Mouse (Mus musculus) ES-Bruce4 (cell line): ENCODE data around the gene Oxtr. TPM values are rescaled to one million over a fixed set of nuclear protein-coding genes. Genes with fewer than 3 reads are reported as not detected.

Source experiments
- H3K27ac ChIP-seq: 2 replicates; pipeline ENCODE4 v1.5.1; 2012; ENCODE audit warnings: low read length, inconsistent platforms; ENCODE audit not compliant: insufficient read depth
- H3K27me3 ChIP-seq: 2 replicates; pipeline ENCODE4 v1.6.1; 2012; ENCODE audit warnings: mild to moderate bottlenecking, low read length, inconsistent platforms; ENCODE audit not compliant: control insufficient read depth, poor library complexity, insufficient read depth, severe bottlenecking
- H3K36me3 ChIP-seq: 2 replicates; pipeline ENCODE4 v1.6.1; 2012; ENCODE audit warnings: inconsistent platforms, mild to moderate bottlenecking, low read length, moderate library complexity; ENCODE audit not compliant: control insufficient read depth, poor library complexity, insufficient read depth, severe bottlenecking
- H3K4me1 ChIP-seq: one replicate; pipeline ENCODE4 v1.8.1; 2011; ENCODE audit warnings: low read length; ENCODE audit not compliant: control insufficient read depth, insufficient read depth
- H3K4me3 ChIP-seq: 2 replicates; pipeline ENCODE4 v1.5.1; 2011; ENCODE audit warnings: low read depth, mild to moderate bottlenecking, low read length
- H3K9ac ChIP-seq: 2 replicates; pipeline ENCODE4 v1.6.1; 2012; ENCODE audit warnings: low read depth, mild to moderate bottlenecking, inconsistent platforms; ENCODE audit not compliant: poor library complexity, severe bottlenecking
- H3K9me3 ChIP-seq: replicated peaks from 2 replicates; pipeline ENCODE4 v1.6.1; 2012; ENCODE audit warnings: mild to moderate bottlenecking, low read length, inconsistent platforms; ENCODE audit not compliant: control insufficient read depth, poor library complexity, insufficient read depth, severe bottlenecking
- CTCF ChIP-seq: IDR thresholded peaks from one replicate; pipeline ENCODE4 v1.8.1; 2011; ENCODE audit warnings: low read depth, low read length
- EP300 ChIP-seq: IDR thresholded peaks from 2 replicates; pipeline ENCODE4 v1.6.1; 2011; ENCODE audit warnings: low read depth, low read length; ENCODE audit not compliant: insufficient read depth
- POLR2A ChIP-seq: IDR thresholded peaks from one replicate; pipeline ENCODE4 v1.8.1; 2011; ENCODE audit warnings: low read length; ENCODE audit not compliant: insufficient read depth
- polyA plus RNA-seq: library from polyadenylated mRNA; stranded (reverse); fragments of >200 nt; gene quantifications from 2 replicates; pipeline ENCODE4 v1.2.4, GENCODE M21; 2011; ENCODE audit warnings: low read depth; ENCODE audit not compliant: missing spikeins, insufficient read depth, insufficient read length

Gene Oxtr
- polyA plus RNA-seq, 1 experiment = 0.16 TPM

DNA sequence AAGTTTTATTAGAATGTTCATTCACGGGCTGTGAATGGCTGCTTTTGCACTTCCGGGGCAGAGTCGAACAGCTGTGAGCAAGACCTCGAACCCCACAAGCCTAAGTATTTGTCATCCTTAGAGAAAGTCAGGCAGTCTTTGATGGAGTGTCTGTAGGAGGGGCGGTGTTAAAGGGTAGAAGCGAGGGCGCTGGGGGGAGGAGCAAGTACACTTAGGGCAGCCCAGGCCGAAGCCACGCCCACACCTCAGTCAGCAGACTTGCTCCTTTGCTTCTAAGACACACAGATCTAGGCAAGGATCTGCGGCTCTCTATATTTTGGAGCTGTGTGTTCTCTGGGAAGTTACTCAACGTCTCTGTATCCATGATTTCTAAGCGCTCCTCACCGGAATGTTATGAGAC lies 9.9 kb downstream of the Oxtr start:
- no peaks in the 10 kb centered on the region for H3K9me3 ChIP-seq
- H3K4me3 ChIP-seq = no peak overlapping the region
- no peaks in the 10 kb centered on the region for H3K36me3 ChIP-seq
- H3K9ac ChIP-seq = no peak overlapping the region
- H3K27me3 ChIP-seq = no peaks in the 10 kb centered on the region
- no peak overlapping the region for H3K27ac ChIP-seq
- TF ChIP-seq POLR2A (no peak), EP300 (no peak), CTCF (no peak)
- no peaks in the 10 kb centered on the region for H3K4me1 ChIP-seq

- no peaks in the 10 kb centered on the region for H3K36me3 ChIP-seq
- no peak for TF ChIP-seq POLR2A
- H3K9ac ChIP-seq = no peak overlapping the region
- H3K4me3 ChIP-seq = no peak overlapping the region
- no peaks in the 10 kb centered on the region for H3K9me3 ChIP-seq
- H3K27me3 ChIP-seq = no peaks in the 10 kb centered on the region
- H3K4me1 ChIP-seq = no peaks in the 10 kb centered on the region
- no peak overlapping the region for H3K27ac ChIP-seq
Observed at GRCm38 (mm10) chr6:112471644-112472043, 18.1 kb downstream of the Oxtr start.

GRCm38 (mm10) chr6:112466001-112466400 lies 23.7 kb downstream of the Oxtr start:
- Histone ChIP-seq H3K36me3 (no peaks in the 10 kb centered on the region), H3K27me3 (no peaks in the 10 kb centered on the region), H3K9me3 (no peaks in the 10 kb centered on the region; the same call in 1 of the 2 replicates), H3K4me3 (no peak overlapping the region), H3K27ac (no peak overlapping the region), H3K9ac (no peak overlapping the region), H3K4me1 (no peaks in the 10 kb centered on the region)
- TF ChIP-seq CTCF (no peak), POLR2A (no peak), EP300 (no peak)

- H3K27me3 ChIP-seq = no peaks in the 10 kb centered on the region
- no peaks in the 10 kb centered on the region for H3K36me3 ChIP-seq
- H3K4me1 ChIP-seq = no peaks in the 10 kb centered on the region
- H3K4me3 ChIP-seq = no peak overlapping the region
- H3K9ac ChIP-seq = no peak overlapping the region
- H3K9me3 ChIP-seq = no peaks in the 10 kb centered on the region; the same call in 1 of the 2 replicates
- no peak overlapping the region for H3K27ac ChIP-seq
- TF ChIP-seq EP300 (no peak), POLR2A (no peak)
Observed at GRCm38 (mm10) chr6:112465441-112465840, 24.3 kb downstream of the Oxtr start.

DNA sequence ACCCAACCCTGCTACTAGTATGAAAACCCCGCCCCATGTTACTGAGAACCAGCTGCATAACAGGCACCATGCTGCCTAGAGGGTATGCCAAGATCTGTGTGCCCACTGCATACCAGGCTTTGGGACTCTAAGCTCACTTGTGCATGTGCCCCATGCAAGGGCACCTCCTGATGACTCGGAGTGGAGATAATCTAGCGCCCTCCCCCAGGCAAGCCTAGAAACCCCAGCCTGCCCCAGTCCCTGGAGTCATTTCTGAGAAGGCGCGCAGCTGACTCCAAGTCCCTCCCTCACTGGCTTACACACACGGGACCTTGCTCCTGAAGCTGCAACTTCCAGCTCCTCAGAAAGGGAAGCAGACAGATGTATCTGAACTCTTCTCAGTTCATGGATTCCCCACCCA lies 26.4 kb downstream of the Oxtr start:
- Histone ChIP-seq H3K27ac (no peak overlapping the region), H3K9me3 (no peaks in the 10 kb centered on the region; the same call in 1 of the 2 replicates), H3K36me3 (no peaks in the 10 kb centered on the region), H3K9ac (no peak overlapping the region), H3K27me3 (no peaks in the 10 kb centered on the region), H3K4me3 (no peak overlapping the region), H3K4me1 (no peaks in the 10 kb centered on the region)
- TF ChIP-seq CTCF (no peak), EP300 (no peak), POLR2A (no peak)

GRCm38 (mm10) chr6:112461459-112461858 lies 28.3 kb downstream of the Oxtr start:
- Histone ChIP-seq H3K36me3 (no peaks in the 10 kb centered on the region), H3K9me3 (no peaks in the 10 kb centered on the region; the same call in 1 of the 2 replicates), H3K9ac (no peak overlapping the region), H3K4me3 (no peak overlapping the region), H3K27ac (no peak overlapping the region), H3K27me3 (no peaks in the 10 kb centered on the region), H3K4me1 (no peaks in the 10 kb centered on the region)
- TF ChIP-seq EP300 = no peak
- no peak for TF ChIP-seq CTCF
- no peak for TF ChIP-seq POLR2A
